Mouse (Mus musculus): ENCODE measurements around the gene Spaar.

Spaar gene

GRCm38 (mm10) chr4:43729794-43730550 is at the start of gene Spaar:
Spaar (plus strand) TSS chr4:43730034.
- DNase-seq (ENCODE audit: low read depth, low spot score): no peak

GRCm38 (mm10) chr4:43690021-43690420 is 39.8 kb upstream of the Spaar start:
- no peak for DNase-seq (ENCODE audit: low read depth, low spot score)

GRCm38 (mm10) chr4:43691026-43691425 is 38.8 kb upstream of the Spaar start:
- DNase-seq (ENCODE audit: low read depth, low spot score): no peak

GRCm38 (mm10) chr4:43693806-43694241 is 36.0 kb upstream of the Spaar start:
- DNase-seq (ENCODE audit: low read depth, low spot score): no peak

- DNase-seq (ENCODE audit: low read depth, low spot score): no peak
These were observed 35.2 kb upstream of the Spaar start for GRCm38 (mm10) chr4:43694439-43695248.

GRCm38 (mm10) chr4:43695249-43695671 is 34.6 kb upstream of the Spaar start:
- no peak for DNase-seq (ENCODE audit: low read depth, low spot score)

- no peak for DNase-seq (ENCODE audit: low read depth, low spot score)
These were observed 33.3 kb upstream of the Spaar start for GRCm38 (mm10) chr4:43696561-43696960.

GRCm38 (mm10) chr4:43700707-43701106 is 29.1 kb upstream of the Spaar start, which contains the start of gene Olfr70:
Olfr70 (minus strand) TSS chr4:43700807.
- DNase-seq (ENCODE audit: low read depth, low spot score): no peak

GRCm38 (mm10) chr4:43703439-43703838 is 26.4 kb upstream of the Spaar start:
- no peak for DNase-seq (ENCODE audit: low read depth, low spot score)

GRCm38 (mm10) chr4:43703851-43704250 is 26.0 kb upstream of the Spaar start:
- DNase-seq (ENCODE audit: low read depth, low spot score): no peak

- no peak for DNase-seq (ENCODE audit: low read depth, low spot score)
These were observed 23.8 kb upstream of the Spaar start for GRCm38 (mm10) chr4:43705991-43706390.

GRCm38 (mm10) chr4:43709869-43710268 is 20.0 kb upstream of the Spaar start, which contains the start of gene Olfr71:
Olfr71 (minus strand) TSS chr4:43710255.
- DNase-seq (ENCODE audit: low read depth, low spot score): no peak

GRCm38 (mm10) chr4:43711821-43712220 is 18.0 kb upstream of the Spaar start:
- no peak for DNase-seq (ENCODE audit: low read depth, low spot score)

GRCm38 (mm10) chr4:43713652-43714219 is 16.1 kb upstream of the Spaar start:
- peak; percentile 49 for DNase-seq (ENCODE audit: low read depth, low spot score)

GRCm38 (mm10) chr4:43720491-43721228 is 9.2 kb upstream of the Spaar start:
- no peak for DNase-seq (ENCODE audit: low read depth, low spot score)

GRCm38 (mm10) chr4:43722191-43722590 is 7.6 kb upstream of the Spaar start:
- DNase-seq (ENCODE audit: low read depth, low spot score): peak; percentile 43

- no peak for DNase-seq (ENCODE audit: low read depth, low spot score)
These were observed 5.1 kb upstream of the Spaar start for GRCm38 (mm10) chr4:43724764-43725163.

- DNase-seq (ENCODE audit: low read depth, low spot score): no peak
These were observed 3.4 kb upstream of the Spaar start for GRCm38 (mm10) chr4:43726228-43726993.

- DNase-seq (ENCODE audit: low read depth, low spot score): no peak
These were observed 2.8 kb upstream of the Spaar start, which contains the start of gene Hrct1 for GRCm38 (mm10) chr4:43726995-43727394. Hrct1 (plus strand) TSS chr4:43727188.

GRCm38 (mm10) chr4:43727718-43728575 is 1.9 kb upstream of the Spaar start:
- DNase-seq (ENCODE audit: low read depth, low spot score): no peak

All from telencephalon, adult 2 months (tissue).